Mouse (Mus musculus) c-Kit-positive CD71-positive TER-119-negative erythroid progenitor cells, embryonic 14.5 days (primary cell): ENCODE measurements at regions not wholly inside any gene's neighbourhood (a gene's known extent, or its start where the extent isn't known, plus 50 kb on each side); places are given as distances from the start of the nearest gene placed in this dataset.

Experiments used
- DNase-seq: peaks from one replicate; pipeline ENCODE4 v3.0.0-alpha.2; 2013; ENCODE audit warnings: low read depth

- no peak for DNase-seq
Measured at GRCm38 (mm10) chrX:11800400-11800941, 359.7 kb downstream of the Bcor start.

- no peak for DNase-seq
Measured at GRCm38 (mm10) chrX:11801208-11801607, 358.9 kb downstream of the Bcor start.

DNA sequence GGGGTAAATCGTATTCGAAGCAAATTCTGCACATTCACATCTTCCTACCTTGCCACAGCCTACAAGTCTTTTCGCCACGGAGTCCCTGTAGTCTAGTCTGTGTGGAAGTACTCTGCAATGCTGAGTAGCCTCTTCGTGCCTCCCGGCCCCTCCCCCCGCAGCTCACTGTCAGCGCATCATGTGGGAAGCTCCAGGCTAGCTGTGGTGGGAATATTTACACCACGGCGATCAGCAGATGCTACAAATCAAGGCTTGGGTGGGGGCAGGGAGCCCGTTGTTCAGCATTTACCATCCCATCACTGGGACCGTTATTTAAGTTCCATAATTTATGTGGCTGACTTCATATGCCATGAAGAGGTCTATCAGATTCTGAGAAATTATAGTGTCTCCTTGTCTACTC, 358.5 kb downstream of the Bcor start:
- no peak for DNase-seq

- DNase-seq: no peak
Measured at GRCm38 (mm10) chrX:11802074-11802899, 357.9 kb downstream of the Bcor start.

DNA sequence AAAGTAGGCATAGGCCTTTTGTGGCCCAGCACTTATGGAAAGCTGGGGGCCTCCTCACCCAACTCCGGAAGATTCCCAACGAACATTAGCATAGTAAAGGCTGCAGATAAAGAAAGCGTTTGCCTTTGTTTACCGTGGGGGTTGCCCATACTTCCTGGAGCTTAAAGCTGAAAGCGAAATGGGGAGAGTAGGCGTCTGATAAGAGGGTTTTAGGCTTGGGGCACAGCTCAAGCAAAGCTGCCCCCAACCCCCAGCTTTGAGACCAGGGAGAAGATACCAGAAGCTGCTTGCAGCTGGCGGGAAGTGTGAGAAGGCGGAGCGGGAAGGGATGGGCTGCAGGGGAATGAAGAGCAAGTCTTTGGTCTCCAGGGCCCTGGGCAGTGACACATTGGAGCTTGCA, 356.9 kb downstream of the Bcor start:
- no peak for DNase-seq

DNA sequence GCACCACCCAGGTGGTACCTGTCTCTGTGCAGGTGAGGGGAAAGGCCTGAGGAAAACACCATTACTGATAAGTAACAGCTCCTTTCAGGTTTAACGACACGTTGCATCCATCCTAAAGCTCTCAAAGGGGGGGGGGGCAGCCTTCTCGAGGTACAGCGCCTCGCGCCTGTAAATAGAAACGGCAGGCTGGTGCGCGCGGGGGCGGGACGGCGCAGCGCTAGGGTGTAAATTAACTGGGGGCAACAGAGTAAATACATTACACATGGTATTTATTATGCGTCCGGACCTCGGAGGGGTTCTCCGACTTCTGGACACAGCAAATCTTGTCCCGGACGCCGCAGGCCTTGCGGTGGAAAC, 353.3 kb downstream of the Bcor start:
- no peak for DNase-seq

DNA sequence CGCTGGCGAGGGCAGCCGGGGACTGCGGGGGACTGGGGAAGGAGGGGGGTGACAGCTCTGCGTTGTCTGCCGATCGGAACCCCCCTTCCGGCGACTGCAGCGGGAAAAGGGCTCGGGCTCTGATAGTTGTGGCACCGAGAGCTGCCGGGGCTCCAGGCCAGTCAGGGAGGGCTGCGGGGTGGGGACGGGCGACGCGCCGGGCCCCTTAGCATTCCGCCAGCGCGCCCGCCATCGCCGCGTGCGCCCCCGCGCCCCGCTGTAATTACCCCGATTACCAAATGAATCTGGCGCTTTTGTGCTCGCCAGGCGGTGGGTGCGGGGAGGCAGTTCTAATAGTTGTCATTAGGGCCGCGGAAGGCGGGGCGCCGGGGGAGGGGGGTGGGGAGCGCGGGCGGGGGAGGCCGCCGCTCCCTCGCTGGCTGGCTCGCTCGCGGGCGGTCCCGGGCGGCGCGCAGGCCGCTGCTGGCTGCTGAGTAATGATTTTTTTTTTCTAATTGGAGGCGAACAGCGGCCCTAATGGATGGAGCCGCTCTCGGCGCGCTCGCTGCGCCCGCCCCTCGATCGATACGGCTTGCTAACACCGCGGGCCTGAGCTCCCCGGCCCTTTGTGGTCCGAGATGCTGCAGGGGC, 352.8 kb downstream of the Bcor start:
- no peak for DNase-seq

DNA sequence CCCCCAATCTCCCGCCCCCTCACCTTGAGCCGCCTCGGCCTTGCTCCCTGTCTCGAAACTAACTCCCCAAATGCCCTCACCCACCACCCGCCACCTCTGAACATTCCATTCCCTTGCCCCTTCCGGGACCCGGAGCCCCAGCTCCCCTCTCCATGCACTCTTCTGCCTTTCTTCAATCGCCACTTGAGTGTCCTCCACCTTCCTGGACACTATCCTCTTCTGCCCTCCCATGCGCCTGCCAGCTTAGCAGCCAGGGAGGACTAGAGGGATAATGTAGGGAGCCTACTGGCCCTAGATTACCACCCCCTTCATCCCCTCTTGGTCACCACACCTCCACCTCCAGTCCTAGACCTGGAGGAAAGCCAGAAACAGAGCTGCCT, 352.3 kb downstream of the Bcor start:
- no peak for DNase-seq

DNA sequence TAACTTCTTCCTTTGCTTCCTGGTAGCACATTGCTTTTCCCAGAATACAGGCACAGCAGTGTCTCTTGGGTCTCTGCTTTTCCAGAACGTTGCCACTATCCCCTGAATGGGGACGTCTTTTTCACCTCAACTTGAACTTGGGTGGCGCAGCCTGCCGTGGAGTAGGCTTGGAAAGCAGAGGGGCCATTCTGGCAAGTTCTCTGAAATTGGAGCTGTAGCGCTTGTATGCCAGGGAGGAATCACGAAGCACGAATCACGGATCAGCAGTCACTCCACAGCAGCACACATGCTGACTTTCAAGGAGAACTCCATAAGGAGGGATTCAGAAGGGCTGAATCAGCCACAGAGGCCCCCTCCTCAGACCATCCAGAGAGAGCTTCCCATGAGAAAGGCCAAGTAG, 351.2 kb downstream of the Bcor start:
- DNase-seq: no peak

- DNase-seq: no peak
Measured at GRCm38 (mm10) chrX:11814861-11815260, 345.3 kb downstream of the Bcor start.

- DNase-seq: no peak
Measured at GRCm38 (mm10) chrX:11815864-11816263, 344.3 kb downstream of the Bcor start.

DNA sequence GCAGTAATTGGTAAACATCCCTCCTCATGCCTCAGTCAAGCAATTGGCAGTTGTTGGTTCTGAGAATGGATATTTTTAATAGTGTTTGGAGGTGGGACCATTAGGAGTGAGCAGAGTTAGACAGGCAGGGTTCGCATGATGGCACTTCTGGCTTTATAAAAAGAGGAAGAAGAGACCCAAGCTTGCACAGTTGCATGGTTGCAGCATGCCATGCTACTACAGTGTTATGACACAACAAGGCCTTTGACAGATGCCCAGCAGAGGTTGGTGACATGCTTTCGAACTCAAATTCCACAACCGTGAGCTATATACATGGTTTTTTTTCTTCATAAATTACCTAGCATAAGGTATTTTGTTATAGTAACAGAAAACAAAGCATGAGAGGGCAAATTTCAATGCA, 341.5 kb downstream of the Bcor start:
- DNase-seq: no peak

DNA sequence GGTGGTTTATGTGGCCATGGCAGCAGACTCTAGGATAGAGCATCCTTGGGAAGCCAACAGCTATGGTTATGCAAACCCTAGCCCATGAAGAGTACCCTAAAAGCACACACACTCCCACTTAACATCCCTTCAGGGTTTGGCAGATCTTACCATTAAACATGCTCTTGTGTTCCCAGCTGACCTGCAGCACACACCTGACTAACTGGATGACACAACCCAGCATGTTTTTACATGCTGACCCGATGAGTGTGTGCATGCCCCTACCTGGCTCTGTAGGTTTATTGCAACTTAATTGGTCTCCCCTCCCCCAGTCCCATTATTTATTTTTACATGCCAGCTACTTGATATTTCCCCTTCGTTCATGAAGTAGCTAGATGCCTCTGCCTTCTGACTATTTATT, 339.0 kb downstream of the Bcor start:
- DNase-seq: no peak

DNA sequence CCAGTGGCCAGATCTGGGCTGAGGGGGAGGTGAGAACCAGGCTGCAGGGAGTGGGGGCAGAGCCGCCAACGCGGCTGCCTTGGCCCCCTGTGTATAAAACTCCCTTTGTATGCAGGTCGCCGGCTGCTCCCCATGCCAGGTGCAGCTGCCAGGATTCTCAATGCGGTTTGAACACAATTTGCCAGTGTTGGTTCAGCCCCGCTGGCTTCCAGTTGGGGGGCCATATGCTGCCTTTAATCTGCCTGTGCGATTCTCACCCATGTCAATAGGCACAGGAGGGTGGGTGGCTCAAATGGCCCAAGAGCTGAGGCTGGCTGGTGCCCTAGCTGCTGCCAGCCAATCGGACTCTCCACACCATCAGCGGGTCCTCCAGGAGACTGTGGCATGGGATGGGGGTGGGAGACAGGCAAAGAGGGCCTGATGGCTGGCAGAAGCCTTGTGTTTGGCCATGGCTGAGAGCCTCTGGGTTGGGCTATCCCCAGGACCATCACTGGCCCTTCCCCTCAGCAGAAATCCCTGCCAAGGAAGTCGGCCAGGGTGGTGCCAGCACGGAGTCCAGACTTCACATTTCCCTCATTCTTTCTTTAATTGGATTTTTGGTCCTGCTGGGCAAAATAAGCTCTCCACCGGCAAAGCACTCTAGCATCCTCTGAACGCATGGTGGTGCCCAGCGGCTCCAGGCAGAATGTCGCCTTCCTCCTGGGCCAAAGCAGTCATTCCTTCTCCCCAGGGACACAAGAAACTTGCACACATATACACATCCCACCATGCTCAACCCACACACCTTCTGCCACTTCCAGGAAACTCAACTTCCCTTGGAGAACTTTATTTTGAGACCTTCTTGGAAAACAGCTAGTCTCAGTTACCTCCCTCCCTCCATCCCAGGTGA, 338.0 kb downstream of the Bcor start:
- no peak for DNase-seq

DNA sequence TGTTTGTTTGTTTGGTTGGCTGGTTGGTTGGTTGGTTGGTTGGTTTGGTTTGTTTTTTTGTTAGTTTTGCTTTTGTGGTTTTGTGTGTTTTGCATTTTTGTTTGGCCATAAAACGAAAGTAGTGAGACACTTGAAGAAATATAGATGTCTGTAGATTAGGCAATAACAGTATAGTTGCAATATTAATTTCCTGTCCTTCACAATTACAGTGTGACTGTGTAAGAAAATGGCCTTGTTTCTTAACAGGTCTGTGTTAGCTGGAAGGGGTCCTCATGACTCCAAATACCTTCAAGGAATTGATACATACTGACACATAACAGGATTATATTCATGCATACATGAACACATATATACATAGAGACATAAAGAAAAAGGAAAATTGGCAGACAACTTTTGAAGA, 334.2 kb downstream of the Bcor start:
- DNase-seq: no peak

GRCm38 (mm10) chrX:11826737-11827408, 333.3 kb downstream of the Bcor start:
- DNase-seq: no peak

- no peak for DNase-seq
Measured at GRCm38 (mm10) chrX:11829411-11830002, 330.6 kb downstream of the Bcor start.

- no peak for DNase-seq
Measured at GRCm38 (mm10) chrX:11837566-11837965, 322.6 kb downstream of the Bcor start.

DNA sequence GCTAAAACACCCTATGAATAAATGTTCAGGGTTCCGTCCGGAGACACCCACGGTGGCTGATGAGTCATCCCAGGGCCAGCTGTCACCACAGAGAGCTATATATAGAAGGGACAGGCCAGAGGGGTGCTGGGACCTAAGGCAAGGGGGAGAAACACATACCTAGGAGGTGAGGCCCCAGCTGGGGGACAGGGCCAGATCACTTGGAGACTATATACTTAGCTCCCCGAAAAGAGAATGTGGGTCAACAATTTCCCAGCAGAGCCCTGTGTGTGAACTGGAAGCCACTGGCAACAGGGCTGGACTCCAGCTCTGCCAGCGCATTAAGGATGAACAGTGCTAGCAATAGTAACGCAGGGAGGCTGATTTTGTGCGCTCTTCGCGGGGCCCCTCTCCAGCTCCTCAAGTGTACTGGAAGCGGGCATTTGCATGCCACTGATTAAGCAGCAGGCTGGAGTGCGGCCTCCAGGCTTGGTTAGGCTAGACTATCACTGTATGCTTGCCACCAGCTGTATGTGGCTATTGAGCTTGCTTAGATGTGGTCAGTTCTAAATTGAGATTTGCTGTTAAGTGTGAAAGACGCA, 320.4 kb downstream of the Bcor start:
- no peak for DNase-seq

- no peak for DNase-seq
Measured at GRCm38 (mm10) chrX:11840319-11841035, 319.7 kb downstream of the Bcor start.

DNA sequence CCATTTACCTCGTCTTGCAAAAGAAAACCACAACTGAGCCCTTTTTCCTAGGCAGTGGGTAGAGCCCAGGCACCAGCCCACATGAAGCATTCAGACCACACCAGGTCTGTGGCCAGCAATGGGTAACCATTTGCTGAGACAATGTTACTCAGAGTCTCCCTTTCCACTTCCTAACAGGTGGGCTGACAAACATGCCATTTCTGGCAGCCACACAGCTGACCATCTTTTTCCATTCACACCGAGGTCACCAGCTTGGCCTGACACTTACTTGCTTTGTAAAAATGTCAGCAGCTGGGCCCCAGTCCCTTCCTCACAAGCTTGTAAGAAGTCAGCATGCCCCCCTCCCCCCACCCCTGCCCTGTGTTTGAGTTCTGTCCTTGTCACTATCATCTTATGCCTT, 314.6 kb downstream of the Bcor start:
- no peak for DNase-seq
